Mouse (Mus musculus): ENCODE measurements at regions not wholly inside any gene's neighbourhood (a gene's known extent, or its start where the extent isn't known, plus 50 kb on each side); places are given as distances from the start of the nearest gene placed in this dataset.

DNA sequence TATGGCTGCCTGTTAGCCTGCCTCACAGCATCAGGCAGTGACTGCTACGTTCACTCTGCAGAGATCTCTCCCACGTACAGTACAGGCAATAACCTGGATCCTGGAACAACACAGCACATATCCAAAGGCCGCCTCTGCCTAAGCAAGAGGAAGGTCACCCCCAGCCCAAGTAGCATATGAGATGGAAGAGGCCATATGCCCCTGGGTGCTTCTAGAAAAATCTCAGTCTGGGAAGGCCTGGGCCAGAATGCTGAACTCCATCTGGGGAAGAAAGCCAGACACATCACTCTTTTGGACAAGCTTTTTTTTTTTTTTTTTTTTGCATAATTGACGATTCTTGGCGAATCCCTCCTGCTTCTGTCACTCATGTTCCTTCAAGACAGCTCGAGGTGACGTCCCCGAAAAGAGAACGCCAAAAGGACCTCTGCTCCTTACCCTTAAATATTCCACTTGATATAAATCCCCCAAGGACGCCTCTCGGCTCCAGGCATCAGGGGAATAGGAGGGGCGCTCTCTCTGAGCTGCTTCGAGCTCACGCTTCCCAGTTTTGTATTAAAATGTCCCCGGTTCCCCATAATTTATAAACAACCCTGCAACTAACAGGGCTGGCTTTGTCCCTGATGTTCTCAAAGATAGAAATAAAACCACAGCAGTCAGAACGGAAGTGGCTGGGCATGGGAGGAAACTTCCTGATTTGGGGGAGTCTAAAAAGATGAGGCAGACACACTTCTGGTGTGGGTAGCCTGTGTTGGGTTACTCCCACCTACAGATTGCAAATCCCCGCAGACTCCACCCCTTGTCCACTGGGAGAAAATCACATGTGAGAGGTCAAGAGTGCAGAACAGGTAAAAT, 150.4 kb downstream of the Cryba4 start:
- Histone ChIP-seq H3K9ac (no peak overlapping the region), H3K4me1 (replicated peaks) (no peaks in the 10 kb centered on the region), H3K4me3 (replicated peaks) (no peak overlapping the region), H3K27ac (no peak overlapping the region), H3K36me3 (no peaks in the 10 kb centered on the region), H3K27me3 (replicated peaks) (no peaks in the 10 kb centered on the region), H3K9me3 (no peaks in the 10 kb centered on the region), H3K4me2 (replicated peaks) (no peak overlapping the region)
- WGBS: 69% methylated on average over 17 of the region's 17 CpGs
- no peak for ATAC-seq

DNA sequence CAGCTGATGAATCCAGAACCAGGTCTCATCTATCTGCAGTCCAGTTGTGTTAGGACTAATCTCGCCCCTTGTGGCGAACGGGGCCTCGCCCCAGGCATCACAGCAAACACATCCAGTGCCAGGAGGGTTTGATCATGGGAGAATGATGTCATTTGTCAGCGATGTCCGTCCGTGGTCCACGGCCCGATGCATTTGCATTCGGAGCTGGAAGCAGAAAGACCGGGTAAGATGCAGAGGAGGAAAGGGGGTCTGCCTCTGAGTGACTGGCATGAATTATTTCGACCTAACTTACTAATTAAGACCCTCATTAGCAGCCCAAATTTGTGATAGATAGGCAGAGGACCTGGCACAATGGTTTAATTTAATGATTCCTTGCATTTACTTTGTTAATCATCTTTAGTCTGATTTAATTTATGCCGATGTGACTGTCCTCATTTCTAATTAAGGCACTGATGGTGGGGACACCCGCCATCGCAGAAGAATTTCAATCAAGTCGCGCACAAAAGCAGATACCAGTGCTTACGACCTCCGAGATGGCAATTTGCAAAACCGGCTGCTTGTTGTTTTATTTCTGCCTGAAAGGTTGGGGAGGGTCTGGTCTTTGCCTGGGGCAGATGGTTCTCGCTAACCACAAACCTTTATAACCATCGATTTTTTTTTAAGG, 141.9 kb downstream of the Cryba4 start:
- Histone ChIP-seq H3K9me3 (no peaks in the 10 kb centered on the region), H3K4me3 (replicated peaks) (no peak overlapping the region), H3K27me3 (replicated peaks) (no peaks in the 10 kb centered on the region; the same call in 1 of the 2 replicates), H3K27ac (no peak overlapping the region), H3K9ac (no peak overlapping the region), H3K4me2 (replicated peaks) (no peak overlapping the region), H3K36me3 (no peaks in the 10 kb centered on the region), H3K4me1 (replicated peaks) (no peaks in the 10 kb centered on the region)
- 64% methylated on average over 22 of the region's 22 CpGs for WGBS
- no peak for ATAC-seq

DNA sequence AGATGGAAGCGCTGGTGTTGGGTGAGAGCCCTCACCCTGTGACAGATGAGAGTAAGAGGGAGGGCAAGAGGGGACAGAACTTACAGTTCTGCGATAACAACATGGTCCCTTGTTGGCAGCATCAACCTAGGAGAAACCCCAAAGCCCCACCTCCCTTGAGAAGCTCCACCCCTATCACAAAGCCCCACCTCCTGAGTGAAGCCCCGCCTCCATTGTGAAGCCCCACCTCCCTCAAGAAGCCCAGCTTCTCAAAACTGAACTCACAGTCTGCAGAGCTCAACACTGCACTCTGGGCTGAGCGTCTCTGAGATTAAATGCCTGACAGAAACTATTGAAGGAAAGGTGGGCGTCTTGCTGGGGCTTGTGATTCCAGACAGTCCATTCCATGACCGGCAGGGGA, 131.6 kb downstream of the Cryba4 start:
- WGBS: 70% methylated on average over 6 of the region's 6 CpGs
- Histone ChIP-seq H3K4me1 (replicated peaks) (no peaks in the 10 kb centered on the region), H3K36me3 (no peaks in the 10 kb centered on the region), H3K4me3 (replicated peaks) (no peak overlapping the region), H3K27ac (no peak overlapping the region), H3K9me3 (no peaks in the 10 kb centered on the region), H3K9ac (no peak overlapping the region), H3K4me2 (replicated peaks) (no peak overlapping the region), H3K27me3 (replicated peaks) (no peaks in the 10 kb centered on the region)
- ATAC-seq: no peak

DNA sequence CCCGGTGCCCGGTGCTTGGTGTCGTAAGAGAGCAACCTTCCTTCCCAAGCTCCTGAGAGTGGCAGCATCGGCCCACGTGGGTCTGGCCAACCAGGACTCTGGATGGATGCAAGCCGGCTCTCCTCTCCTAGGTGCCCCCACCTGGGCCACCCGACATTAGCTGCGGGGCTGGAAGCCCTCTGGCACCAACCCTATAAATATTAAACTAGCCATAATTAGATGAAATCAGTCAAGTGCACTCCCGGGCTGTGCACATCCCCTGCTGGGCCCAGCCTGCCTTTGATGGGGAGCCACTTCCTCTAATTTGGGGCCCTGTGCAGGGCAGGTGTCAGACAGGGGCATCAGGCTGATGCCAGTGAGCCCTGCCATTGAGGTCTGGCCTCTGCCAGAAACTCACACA, 130.8 kb downstream of the Cryba4 start:
- WGBS: 77% methylated on average over 9 of the region's 9 CpGs
- Histone ChIP-seq H3K4me2 (replicated peaks) (no peak overlapping the region), H3K9ac (no peak overlapping the region)

DNA sequence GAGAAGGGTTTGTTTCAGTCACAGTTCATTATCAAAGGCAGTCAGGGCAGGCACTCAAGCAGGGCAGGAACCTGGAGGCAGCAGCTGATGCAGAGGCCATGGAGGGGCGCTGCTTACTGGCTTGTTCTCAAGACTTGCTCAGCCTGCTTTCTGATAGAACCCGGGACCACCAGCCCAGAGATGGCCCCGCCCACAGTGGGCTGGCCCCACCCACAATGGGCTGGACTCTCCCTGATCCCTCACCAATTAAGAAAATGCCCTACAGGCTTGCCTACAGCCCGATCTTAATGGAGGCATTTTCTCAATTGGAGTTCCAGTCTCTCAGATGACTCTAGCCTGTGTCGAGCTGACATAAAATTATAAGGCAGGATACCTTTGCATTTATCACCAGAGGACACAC, 129.7 kb downstream of the Cryba4 start:
- no peaks in the 10 kb centered on the region for H3K36me3 ChIP-seq
- 15% methylated on average over 5 of the region's 5 CpGs for WGBS
- no peak overlapping the region for H3K9ac ChIP-seq
- no peak overlapping the region for H3K27ac ChIP-seq
- no peaks in the 10 kb centered on the region for H3K9me3 ChIP-seq
- H3K27me3 ChIP-seq (replicated peaks): no peaks in the 10 kb centered on the region
- H3K4me1 ChIP-seq (replicated peaks): no peaks in the 10 kb centered on the region
- no peak overlapping the region for H3K4me3 ChIP-seq (replicated peaks)
- no peak for ATAC-seq
- no peak overlapping the region for H3K4me2 ChIP-seq (replicated peaks)

More for the DNA sequence above, 130.8 kb downstream of the Cryba4 start:
- ATAC-seq: no peak
- Histone ChIP-seq H3K36me3 (no peaks in the 10 kb centered on the region), H3K4me3 (replicated peaks) (no peak overlapping the region), H3K9me3 (no peaks in the 10 kb centered on the region), H3K27me3 (replicated peaks) (no peaks in the 10 kb centered on the region), H3K4me1 (replicated peaks) (no peaks in the 10 kb centered on the region), H3K27ac (no peak overlapping the region)

DNA sequence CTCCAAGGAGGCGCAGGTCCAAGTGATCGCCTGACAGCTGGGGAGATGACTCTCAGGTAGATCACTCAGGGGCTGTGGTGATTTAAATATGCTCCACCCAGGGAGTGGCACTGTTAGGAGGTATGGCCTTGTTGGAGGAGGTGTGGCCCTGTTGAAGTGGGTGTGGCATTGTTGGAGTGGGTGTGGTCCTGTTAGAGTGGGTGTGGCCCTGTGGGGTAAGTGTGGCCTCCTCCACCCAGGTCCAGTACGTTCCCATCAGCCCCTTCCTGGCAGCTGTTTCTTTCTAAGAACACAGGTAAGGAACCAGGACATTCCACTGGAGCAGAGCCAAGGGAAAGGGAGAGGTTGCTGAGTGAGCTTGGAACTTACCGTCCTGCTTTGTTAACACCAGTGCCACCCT, 125.1 kb downstream of the Cryba4 start:
- Histone ChIP-seq H3K9ac (no peak overlapping the region), H3K4me2 (replicated peaks) (no peak overlapping the region), H3K27me3 (replicated peaks) (no peaks in the 10 kb centered on the region), H3K9me3 (no peaks in the 10 kb centered on the region), H3K4me1 (replicated peaks) (no peaks in the 10 kb centered on the region), H3K36me3 (no peaks in the 10 kb centered on the region), H3K4me3 (replicated peaks) (no peak overlapping the region), H3K27ac (no peak overlapping the region)
- ATAC-seq: peak; percentile 45; the same call in 1 of the 2 replicates
- WGBS: 75% methylated on average over 4 of the region's 4 CpGs

DNA sequence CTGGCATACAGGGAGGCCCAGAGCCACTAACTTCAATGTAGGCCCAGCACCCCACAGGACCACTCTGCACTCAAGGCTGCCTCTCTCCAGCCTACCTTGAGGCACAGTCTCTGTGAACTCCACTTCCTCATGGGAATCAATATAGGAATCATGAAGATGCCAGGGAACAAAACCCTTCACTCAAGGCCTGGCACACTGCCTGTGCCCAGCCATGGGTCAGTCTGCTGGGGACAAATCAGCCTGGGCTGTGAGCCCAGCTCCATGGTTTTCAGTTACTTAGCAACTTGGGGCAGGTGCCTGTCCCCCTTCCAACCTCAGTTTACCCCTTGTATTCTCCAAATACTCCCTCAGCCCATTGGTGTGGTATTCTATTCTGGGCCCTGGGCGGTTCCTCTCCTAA, 119.6 kb downstream of the Cryba4 start:
- Histone ChIP-seq H3K9ac (no peak overlapping the region), H3K4me1 (replicated peaks) (no peaks in the 10 kb centered on the region), H3K27me3 (replicated peaks) (no peaks in the 10 kb centered on the region)

DNA sequence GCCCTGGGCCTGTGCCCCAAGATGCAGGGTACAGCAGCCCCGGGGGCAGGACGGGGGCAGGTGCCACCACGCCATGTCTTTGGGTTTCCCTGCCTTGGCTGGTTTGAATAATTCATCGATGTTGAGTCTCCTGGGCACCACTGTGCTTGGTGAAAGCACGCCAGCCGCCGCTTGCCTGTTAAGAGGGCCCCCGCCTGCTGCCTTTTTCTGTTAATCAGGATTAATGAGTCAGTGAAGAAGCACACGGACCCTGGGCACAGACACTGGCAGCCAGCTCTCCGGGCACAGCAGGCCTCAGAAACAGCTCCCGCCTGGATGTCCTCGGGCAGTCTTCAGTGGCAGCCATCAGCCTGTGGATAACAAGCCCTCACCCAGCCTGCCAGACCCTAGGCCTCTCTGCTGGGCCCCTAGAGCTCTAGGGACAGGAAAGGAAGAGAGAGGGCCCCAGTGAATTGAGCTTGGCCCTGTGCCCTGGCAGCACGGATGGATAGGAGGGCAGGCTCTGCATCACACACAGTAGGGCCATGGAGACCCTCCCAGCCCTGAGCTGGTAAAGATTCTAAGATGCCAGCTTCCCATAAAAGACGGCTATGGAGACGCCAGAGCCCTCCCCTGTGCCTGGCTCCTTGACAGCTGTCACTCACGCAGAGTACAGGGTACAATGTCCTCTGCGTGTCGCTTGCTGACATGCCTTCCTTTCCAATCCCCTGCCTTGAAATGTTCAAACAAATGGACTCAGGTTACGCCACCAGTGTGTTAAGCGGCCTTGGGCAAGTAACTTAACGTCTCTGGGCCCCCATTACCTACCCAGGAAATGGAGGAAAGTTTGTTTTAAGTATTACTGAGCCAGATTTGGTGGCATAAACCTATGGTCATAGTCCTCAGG, 118.4 kb downstream of the Cryba4 start:
- Histone ChIP-seq H3K4me2 (replicated peaks) (no peak overlapping the region), H3K27me3 (replicated peaks) (no peaks in the 10 kb centered on the region), H3K27ac (no peak overlapping the region), H3K4me1 (replicated peaks) (no peaks in the 10 kb centered on the region), H3K9ac (no peak overlapping the region), H3K9me3 (no peaks in the 10 kb centered on the region), H3K4me3 (replicated peaks) (no peak overlapping the region), H3K36me3 (no peaks in the 10 kb centered on the region)
- WGBS: 77% methylated on average over 21 of the region's 21 CpGs
- no peak for ATAC-seq

More for the DNA sequence above, 119.6 kb downstream of the Cryba4 start:
- Histone ChIP-seq H3K27ac (no peak overlapping the region), H3K36me3 (no peaks in the 10 kb centered on the region), H3K4me3 (replicated peaks) (no peak overlapping the region), H3K4me2 (replicated peaks) (no peak overlapping the region), H3K9me3 (no peaks in the 10 kb centered on the region)
- 88% methylated on average over 1 of the region's 1 CpGs for WGBS
- ATAC-seq: no peak

DNA sequence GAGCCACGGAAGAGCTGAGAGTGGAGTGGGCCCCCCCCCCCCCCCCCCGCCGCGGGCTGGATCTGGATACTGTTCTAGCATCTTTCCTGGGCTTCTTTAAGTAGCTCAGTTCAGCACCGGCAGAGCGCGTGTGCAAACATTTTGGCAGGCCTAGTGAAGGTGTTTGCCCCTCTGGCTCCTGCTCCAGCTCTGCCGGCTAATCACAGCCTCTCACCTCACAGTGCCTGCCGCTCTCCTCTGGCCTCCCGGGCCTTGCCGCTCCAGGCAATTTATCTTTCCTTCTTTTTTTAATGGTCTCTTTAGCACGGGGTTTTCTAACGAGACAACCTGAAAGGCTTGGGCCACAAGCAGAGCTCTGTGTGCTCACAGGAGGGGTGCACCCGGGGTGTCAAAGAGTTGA, 115.7 kb downstream of the Cryba4 start:
- WGBS: 21% methylated on average over 12 of the region's 14 CpGs

DNA sequence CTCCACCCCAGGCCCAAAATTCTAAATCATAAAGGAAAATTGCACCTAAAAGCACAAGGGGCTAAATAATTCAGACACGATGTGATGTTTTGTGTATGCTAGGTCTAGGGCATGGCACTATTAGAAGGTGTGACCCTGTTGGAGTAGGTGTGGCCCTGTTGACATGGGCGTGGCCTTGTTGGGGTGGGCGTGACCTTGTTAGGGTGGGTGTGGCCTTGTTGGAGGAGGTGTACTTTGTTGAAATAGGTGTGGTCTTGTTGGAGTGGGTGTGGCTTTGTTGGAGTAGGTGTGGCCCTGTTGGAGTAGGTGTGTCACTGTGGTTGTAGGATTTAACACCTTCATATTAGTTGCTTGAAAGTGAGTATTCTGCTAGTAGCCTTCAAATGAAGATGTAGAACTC, 114.1 kb downstream of the Cryba4 start:
- Histone ChIP-seq H3K4me2 (replicated peaks) (no peak overlapping the region), H3K27me3 (replicated peaks) (no peaks in the 10 kb centered on the region), H3K36me3 (no peaks in the 10 kb centered on the region), H3K9ac (no peak overlapping the region), H3K4me3 (replicated peaks) (no peak overlapping the region), H3K9me3 (no peaks in the 10 kb centered on the region), H3K4me1 (replicated peaks) (no peaks in the 10 kb centered on the region), H3K27ac (no peak overlapping the region)
- ATAC-seq: no peak
- WGBS: 78% methylated on average over 3 of the region's 3 CpGs

More for the DNA sequence above, 115.7 kb downstream of the Cryba4 start:
- Histone ChIP-seq H3K36me3 (no peaks in the 10 kb centered on the region), H3K4me2 (replicated peaks) (no peak overlapping the region), H3K9me3 (no peaks in the 10 kb centered on the region), H3K27ac (no peak overlapping the region), H3K27me3 (replicated peaks) (no peaks in the 10 kb centered on the region), H3K9ac (no peak overlapping the region), H3K4me1 (replicated peaks) (no peaks in the 10 kb centered on the region), H3K4me3 (replicated peaks) (no peak overlapping the region)
- ATAC-seq: no peak

DNA sequence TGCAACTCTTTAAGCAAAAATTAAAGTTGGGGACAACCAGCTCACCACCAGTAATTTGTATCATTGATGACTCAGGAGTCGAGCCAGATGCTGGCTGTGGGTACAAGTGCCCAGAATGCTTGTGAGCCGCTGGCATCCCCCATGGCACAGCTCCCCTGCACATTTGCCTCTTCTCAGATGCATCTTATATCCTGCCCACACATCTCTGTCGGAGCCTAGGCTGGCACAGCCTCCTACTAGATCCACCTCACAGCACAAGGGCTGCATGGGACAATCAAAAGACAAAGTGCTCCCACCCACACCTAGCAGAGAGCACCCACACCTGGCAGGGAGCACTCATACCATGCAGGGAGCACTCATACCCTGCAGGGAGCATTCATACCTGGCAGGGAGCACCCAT, 109.6 kb downstream of the Cryba4 start:
- no peak for ATAC-seq
- 78% methylated on average over 3 of the region's 3 CpGs for WGBS

DNA sequence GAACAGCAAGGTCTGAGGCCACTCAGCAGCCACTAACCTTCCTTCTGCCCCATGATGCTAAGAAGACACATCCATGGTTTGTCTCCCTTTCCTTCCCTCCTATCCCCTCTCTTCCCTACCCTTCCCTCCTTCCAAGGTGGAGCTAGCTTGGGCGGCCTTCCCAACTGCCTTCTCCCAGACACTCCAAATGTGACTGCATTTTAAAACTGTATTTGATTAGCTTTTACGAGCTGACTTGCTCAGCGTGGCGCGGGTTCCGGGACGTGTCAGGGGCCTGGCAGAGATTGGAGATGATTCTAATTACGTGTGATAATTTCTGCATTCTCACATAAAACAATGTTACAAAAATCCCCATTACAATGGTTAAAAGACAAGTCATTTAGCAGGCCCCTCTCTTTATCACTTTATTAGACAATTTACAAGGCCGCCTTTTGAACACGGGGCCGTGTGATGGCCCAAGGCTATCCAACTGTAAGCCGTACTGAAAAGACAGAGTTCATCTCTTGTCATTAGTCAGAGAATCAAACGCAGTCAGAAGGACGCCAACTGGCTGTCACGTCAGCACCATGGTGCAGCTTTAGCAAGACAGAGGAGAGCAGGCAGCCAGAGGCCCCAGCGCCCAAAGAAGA, 108.2 kb downstream of the Cryba4 start:
- no peaks in the 10 kb centered on the region for H3K9me3 ChIP-seq
- H3K4me3 ChIP-seq (replicated peaks): no peak overlapping the region
- WGBS: 81% methylated on average over 16 of the region's 16 CpGs
- no peaks in the 10 kb centered on the region for H3K4me1 ChIP-seq (replicated peaks)
- H3K9ac ChIP-seq: no peak overlapping the region
- no peak for ATAC-seq
- H3K27me3 ChIP-seq (replicated peaks): no peaks in the 10 kb centered on the region
- no peaks in the 10 kb centered on the region for H3K36me3 ChIP-seq
- no peak overlapping the region for H3K4me2 ChIP-seq (replicated peaks)
- H3K27ac ChIP-seq: no peak overlapping the region

More for the DNA sequence above, 109.6 kb downstream of the Cryba4 start:
- H3K4me1 ChIP-seq (replicated peaks): no peaks in the 10 kb centered on the region
- H3K4me3 ChIP-seq (replicated peaks): no peak overlapping the region
- H3K9me3 ChIP-seq: no peaks in the 10 kb centered on the region
- no peaks in the 10 kb centered on the region for H3K27me3 ChIP-seq (replicated peaks)
- no peaks in the 10 kb centered on the region for H3K36me3 ChIP-seq
- no peak overlapping the region for H3K4me2 ChIP-seq (replicated peaks)
- no peak overlapping the region for H3K9ac ChIP-seq
- H3K27ac ChIP-seq: no peak overlapping the region
